Mouse (Mus musculus) spleen, postnatal 10 days (tissue): Measurements from ENCODE around the gene Sept1.

ENCODE experiments used
- DNase-seq, 2 experiments: peaks; one replicate each; pipeline ENCODE4 v3.0.0; 2021 to 2022; ENCODE audit warnings: low spot score in 2 of 2

Sept1 gene

GRCm38 (mm10) chr7:127232622-127233367, at the start of gene Sept1, which contains the start of gene Zfp553:
Sept1 (minus strand) TSS chr7:127233130.
Zfp553 (plus strand) TSS chr7:127233061.
- peak; percentile 85 for DNase-seq

- no peak for DNase-seq
Observed at GRCm38 (mm10) chr7:127282190-127282589, 49.3 kb upstream of the Sept1 start.

GRCm38 (mm10) chr7:127281114-127281513, 48.2 kb upstream of the Sept1 start:
- no peak for DNase-seq

GRCm38 (mm10) chr7:127280092-127280491, 47.2 kb upstream of the Sept1 start:
- DNase-seq = no peak

GRCm38 (mm10) chr7:127278311-127278710, 45.4 kb upstream of the Sept1 start:
- peak in 1 of 2 experiments; percentile 75 for DNase-seq

- no peak for DNase-seq
Observed at GRCm38 (mm10) chr7:127276519-127276961, 43.6 kb upstream of the Sept1 start.

GRCm38 (mm10) chr7:127273925-127274789, 41.2 kb upstream of the Sept1 start, which contains the start of gene Sephs2:
Sephs2 (minus strand) TSS chr7:127274055.
- peak; percentile 95 to 97 for DNase-seq

GRCm38 (mm10) chr7:127273118-127273923, 40.4 kb upstream of the Sept1 start:
- DNase-seq = no peak

GRCm38 (mm10) chr7:127272566-127272965, 39.6 kb upstream of the Sept1 start:
- DNase-seq = no peak

- no peak for DNase-seq
Observed at GRCm38 (mm10) chr7:127271093-127271492, 38.2 kb upstream of the Sept1 start.

GRCm38 (mm10) chr7:127270666-127271065, 37.7 kb upstream of the Sept1 start:
- no peak for DNase-seq

- no peak for DNase-seq
Observed at GRCm38 (mm10) chr7:127270256-127270655, 37.3 kb upstream of the Sept1 start.

GRCm38 (mm10) chr7:127263526-127263925, 30.6 kb upstream of the Sept1 start:
- no peak for DNase-seq

- DNase-seq = no peak
Observed at GRCm38 (mm10) chr7:127262218-127262961, 29.5 kb upstream of the Sept1 start.

- DNase-seq = peak; percentile 91 to 97
Observed at GRCm38 (mm10) chr7:127260309-127261111, 27.6 kb upstream of the Sept1 start, which contains the start of gene Dctpp1. Dctpp1 (minus strand) TSS chr7:127260709.

GRCm38 (mm10) chr7:127259186-127259905, 26.4 kb upstream of the Sept1 start:
- DNase-seq = no peak

GRCm38 (mm10) chr7:127256518-127256917, 23.6 kb upstream of the Sept1 start:
- no peak for DNase-seq

GRCm38 (mm10) chr7:127255965-127256364, 23.0 kb upstream of the Sept1 start:
- DNase-seq = no peak

- DNase-seq = no peak
Observed at GRCm38 (mm10) chr7:127255008-127255407, 22.1 kb upstream of the Sept1 start.
